In the genomic region with DNA sequence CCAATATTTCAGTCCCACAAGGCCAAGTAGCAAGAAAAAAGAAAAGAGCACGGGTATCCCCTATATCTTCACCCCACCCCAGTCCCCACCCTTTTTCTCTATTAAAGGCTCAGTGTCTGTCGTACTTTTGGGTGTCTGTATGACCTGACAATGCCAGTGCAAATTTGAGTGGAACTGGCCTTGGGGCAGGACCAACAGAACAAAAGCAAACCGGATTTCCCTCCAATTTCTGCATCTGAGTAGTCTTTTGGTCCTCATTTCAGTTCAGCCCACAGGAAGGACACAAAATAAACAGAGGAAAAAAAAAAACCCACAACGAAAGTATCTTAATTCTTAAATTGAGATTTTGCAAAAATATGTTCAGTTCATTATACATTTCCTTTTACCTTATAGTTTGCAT, we compare ENCODE assay signal across 24 mouse cellular contexts. TPM values are rescaled to one million over a fixed set of nuclear protein-coding genes. Genes with fewer than 3 reads are reported as not detected.
"Had no signal": no experiment of that assay in that cellular context is flagged by ENCODE, and none has a peak within 500 bp of the region (broad histone marks: within the 10 kb centered on the region; RNA-seq: fewer than 3 reads in every experiment).

No protein-coding gene starts in this region.

- ATAC-seq: hindbrain, embryonic 16.5 days; hindbrain, postnatal 0 days; intestine, embryonic 15.5 days; intestine, embryonic 16.5 days; intestine, postnatal 0 days had no signal

- DNase-seq: heart, postnatal 10 days; heart, postnatal 14 days; heart, postnatal 36 days; heart, postnatal 4 days; kidney, adult 11 months; kidney, adult 18-20 months; kidney, adult 2 months; kidney, adult 8-10 months; kidney, adult 9 months; kidney, postnatal 10 days; kidney, postnatal 14 days; kidney, postnatal 25 days; kidney, postnatal 36 days; kidney, postnatal 4 days; layer of hippocampus, adult 9-11 months; layer of hippocampus, postnatal 36 days had no signal

RNA-seq across cellular contexts. Expression of a gene that starts 5.9 kb away (rescaled TPM):
- polyA plus RNA-seq: kidney, adult 2 months; kidney, embryonic 14.5 days; kidney, embryonic 15.5 days; large intestine, adult 2 months had no signal
